Mouse (Mus musculus) cortical plate, adult 2 months (tissue): ENCODE data around the gene Immt.
A peak's percentile ranks its signal among the peaks of the same experiment; 100 is the strongest.

Source experiments
- CTCF ChIP-seq: fragments of 200-500 bp; IDR thresholded peaks from 2 replicates; pipeline ENCODE4 v1.5.1; 2011; ENCODE audit warnings: mild to moderate bottlenecking, control low read depth, low read length; ENCODE audit not compliant: insufficient read depth; ENCODE audit errors: extremely low read depth
- POLR2A ChIP-seq: fragments of 200-500 bp; IDR thresholded peaks from 2 replicates; pipeline ENCODE4 v1.6.1; 2011; ENCODE audit warnings: mild to moderate bottlenecking, low read length, control low read depth; ENCODE audit not compliant: insufficient read depth; ENCODE audit errors: extremely low read depth

- TF ChIP-seq CTCF (no peak), POLR2A (peak; percentile 69; the same call in 1 of the 2 replicates)
These were observed 7.6 kb upstream of the Immt start for GRCm38 (mm10) chr6:71823488-71823887.
